In genomic region chr14:80269179-80269951, GRCm38 (mm10) we compare ENCODE assay signal across 9 mouse cellular contexts.
DNase-seq lines count a peak whose midpoint lies in the region; ATAC-seq and TF ChIP-seq lines count a peak whose summit lies in the region.
"Had no signal": no experiment of that assay in that cellular context is flagged by ENCODE, and none has a peak within 500 bp of the region (broad histone marks: within the 10 kb centered on the region; RNA-seq: fewer than 3 reads in every experiment).

No protein-coding gene starts in this region.

- WGBS in forebrain, embryonic 12.5 days: 52% methylated on average over 7 of the region's 7 CpGs
- 48% methylated on average over 7 of the region's 7 CpGs for WGBS in kidney, adult 2 months
- WGBS in neural tube, embryonic 13.5 days: 50% methylated on average over 7 of the region's 7 CpGs

- no peak overlapping the region for H3K4me2 ChIP-seq in forebrain, embryonic 12.5 days
- H3K4me2 ChIP-seq in neural tube, embryonic 13.5 days: no peak overlapping the region
- H3K4me2 ChIP-seq: embryonic facial prominence, embryonic 13.5 days had no signal

- no peaks in the 10 kb centered on the region for H3K36me3 ChIP-seq in forebrain, embryonic 12.5 days (replicated peaks)
- no peaks in the 10 kb centered on the region for H3K36me3 ChIP-seq in kidney, adult 2 months (ENCODE audit: control insufficient read depth, insufficient read depth, low read length)
- no peaks in the 10 kb centered on the region for H3K36me3 ChIP-seq in neural tube, embryonic 13.5 days
- H3K36me3 ChIP-seq: embryonic facial prominence, embryonic 13.5 days had no signal

- ATAC-seq in forebrain, embryonic 12.5 days (ENCODE audit: low FRiP score): peak; percentile 78
- 0 out of 2 replicates have a peak, but pooled peaks have one; percentile 56 for ATAC-seq in neural tube, embryonic 13.5 days (ENCODE audit: low read depth)

- H3K9ac ChIP-seq in forebrain, embryonic 12.5 days: no peak overlapping the region
- no peak overlapping the region for H3K9ac ChIP-seq in neural tube, embryonic 13.5 days
- H3K9ac ChIP-seq: embryonic facial prominence, embryonic 13.5 days had no signal

- DNase-seq in testis, postnatal 10 days (ENCODE audit: low spot score): peak; percentile 71
- DNase-seq in testis, postnatal 14 days (ENCODE audit: low spot score): no peak
- peak; percentile 5 for DNase-seq in c-Kit-positive CD71-positive TER-119-negative erythroid progenitor cells, embryonic 14.5 days (ENCODE audit: low read depth)
- DNase-seq in kidney, adult 2 months: peak; percentile 66
- peak; percentile 82 to 89 for DNase-seq in left cerebral cortex, postnatal 25 days (ENCODE audit: low spot score in 2 of 2)
- DNase-seq in thymus, postnatal 10 days (ENCODE audit: low spot score in 2 of 2): no peak

- no peak for TF ChIP-seq POLR2A in kidney, adult 2 months (IDR thresholded peaks at IDR 0.05; ENCODE audit: low read depth, low read length)

- H3K9me3 ChIP-seq in forebrain, embryonic 12.5 days: no peaks in the 10 kb centered on the region
- no peaks in the 10 kb centered on the region for H3K9me3 ChIP-seq in neural tube, embryonic 13.5 days
- H3K9me3 ChIP-seq: embryonic facial prominence, embryonic 13.5 days had no signal

- H3K4me3 ChIP-seq in forebrain, embryonic 12.5 days (replicated peaks): no peak overlapping the region
- no peak overlapping the region for H3K4me3 ChIP-seq in kidney, adult 2 months (ENCODE audit: insufficient read depth, low read depth, low read length)
- no peak overlapping the region for H3K4me3 ChIP-seq in neural tube, embryonic 13.5 days
- H3K4me3 ChIP-seq: embryonic facial prominence, embryonic 13.5 days had no signal

- peaks cover 13% of the 10 kb centered on the region for H3K4me1 ChIP-seq in forebrain, embryonic 12.5 days
- H3K4me1 ChIP-seq in kidney, adult 2 months (ENCODE audit: control insufficient read depth, insufficient read depth, low read length): no peaks in the 10 kb centered on the region
- peaks cover 8% of the 10 kb centered on the region; the same call in 1 of the 2 replicates for H3K4me1 ChIP-seq in neural tube, embryonic 13.5 days (replicated peaks)

- H3K27me3 ChIP-seq in forebrain, embryonic 12.5 days: peaks cover 5% of the 10 kb centered on the region; the same call in 1 of the 2 replicates
- no peaks in the 10 kb centered on the region for H3K27me3 ChIP-seq in kidney, adult 2 months (replicated peaks; ENCODE audit: control insufficient read depth, insufficient read depth, low read length)
- H3K27me3 ChIP-seq in neural tube, embryonic 13.5 days: no peaks in the 10 kb centered on the region
- H3K27me3 ChIP-seq: embryonic facial prominence, embryonic 13.5 days had no signal

- no peak overlapping the region for H3K27ac ChIP-seq in forebrain, embryonic 12.5 days
- H3K27ac ChIP-seq in kidney, adult 2 months (ENCODE audit: insufficient read depth, low read depth, low read length): no peak overlapping the region
- no peak overlapping the region for H3K27ac ChIP-seq in neural tube, embryonic 13.5 days (replicated peaks)
- H3K27ac ChIP-seq: embryonic facial prominence, embryonic 13.5 days had no signal

- no peak for TF ChIP-seq CTCF in kidney, adult 2 months (conservative IDR thresholded peaks at IDR 0.05; ENCODE audit: insufficient read depth, insufficient read length, low read depth, low read length)

- intact Hi-C loops in left cerebral cortex, postnatal 25 days (cut with DNase I): loop anchor here (5.0 kb wide), 1 partner anchor 578 kb away; no protein-coding TSS in a partner anchor

Comparison
In these comparisons a context has a peak if more than half of its experiments do, and no peak if none do; other contexts are left out.
1. DNase-seq: peak in testis, postnatal 10 days (single experiment), c-Kit-positive CD71-positive TER-119-negative erythroid progenitor cells, embryonic 14.5 days (single experiment), kidney, adult 2 months (single experiment) and left cerebral cortex, postnatal 25 days (2 of 2); none in testis, postnatal 14 days (single experiment) and thymus, postnatal 10 days (0 of 2).